Mouse (Mus musculus) NIH3T3 (cell line): Measurements from ENCODE around the gene Ptx3.

ENCODE experiments used
- DNase-seq: peaks from one replicate; pipeline ENCODE4 v3.0.0-alpha.2; 2012; ENCODE audit warnings: low read depth

The Ptx3 gene

GRCm38 (mm10) chr3:66219655-66220191, at the start of gene Ptx3:
TSS of gene Ptx3 (plus strand) at chr3:66219910.
- peak; percentile 81 for DNase-seq

DNA sequence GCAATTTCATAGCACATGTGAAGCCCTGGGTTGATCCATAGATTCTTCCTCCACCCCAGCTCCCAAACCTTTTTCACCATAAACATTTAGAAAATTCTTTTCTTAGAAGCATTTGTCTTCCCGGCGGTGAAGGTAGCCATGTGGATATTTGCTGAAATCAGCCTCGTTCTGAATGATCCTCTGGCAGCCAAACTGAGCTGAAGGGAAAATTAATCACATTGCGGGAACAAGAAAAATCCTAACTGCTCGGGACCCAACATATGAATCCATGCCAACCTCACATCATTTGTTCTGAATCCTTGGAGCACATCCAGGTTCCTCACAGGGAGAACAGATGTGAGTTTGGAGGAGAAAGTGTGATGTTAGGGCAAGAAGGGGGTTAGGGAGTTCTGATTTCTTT, 46.8 kb upstream of the Ptx3 start:
- peak; percentile 84 for DNase-seq

GRCm38 (mm10) chr3:66179647-66180046, 40.1 kb upstream of the Ptx3 start:
- DNase-seq = peak; percentile 25

DNA sequence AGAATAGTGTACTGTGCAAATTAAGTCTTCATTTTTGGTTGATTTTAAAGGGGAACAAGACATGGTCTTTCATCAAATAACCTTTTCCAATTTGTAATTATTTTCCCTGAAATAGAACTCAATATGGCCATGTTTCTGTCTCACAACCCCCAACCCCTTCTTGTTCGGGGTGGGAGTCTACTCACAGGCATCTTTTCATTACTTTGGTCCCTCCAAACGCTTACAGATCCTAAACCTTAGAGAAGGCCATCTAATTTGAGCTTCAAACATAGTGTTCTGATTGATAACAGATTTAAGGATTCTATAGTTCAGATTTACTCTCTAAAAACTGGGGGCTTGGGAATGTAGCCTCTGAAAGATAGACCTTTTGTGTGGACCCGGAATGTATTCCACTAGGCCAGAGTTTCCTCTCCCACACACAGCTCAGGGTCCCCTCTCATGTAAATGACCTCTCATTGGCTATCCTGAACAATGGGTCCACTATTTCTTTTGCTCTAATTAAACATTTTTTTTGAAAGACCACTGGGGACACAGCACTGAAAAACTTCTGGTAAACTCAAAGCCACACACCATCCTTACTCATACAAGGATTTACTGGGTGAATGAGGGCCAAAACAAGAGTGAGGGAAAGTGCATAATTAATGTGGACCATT, 25.7 kb upstream of the Ptx3 start:
- no peak for DNase-seq

GRCm38 (mm10) chr3:66208836-66209573, 10.7 kb upstream of the Ptx3 start:
- peak; percentile 90 for DNase-seq

- no peak for DNase-seq
Observed at GRCm38 (mm10) chr3:66213524-66213923, 6.2 kb upstream of the Ptx3 start.

DNA sequence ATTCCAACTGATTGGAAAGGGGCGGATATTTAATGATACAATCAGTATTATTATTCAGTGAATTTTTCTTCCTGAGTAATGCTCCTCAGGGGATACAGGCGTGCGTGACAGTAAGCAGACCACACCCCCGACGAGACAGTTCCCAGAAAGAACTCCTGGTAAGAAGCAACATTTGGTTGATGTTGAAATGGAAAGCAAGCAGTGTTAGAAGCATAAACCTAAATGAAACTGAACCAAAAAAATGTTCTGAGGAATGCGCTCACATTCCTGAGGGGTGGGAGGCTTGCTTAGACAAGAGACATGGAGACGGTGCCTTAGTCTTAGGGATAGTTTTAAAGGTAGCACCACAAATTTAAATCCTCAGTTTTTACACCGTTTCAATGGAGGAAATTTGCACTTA, 4.0 kb upstream of the Ptx3 start:
- peak; percentile 85 for DNase-seq

- DNase-seq = peak; percentile 50
Observed at GRCm38 (mm10) chr3:66220554-66221242, 988 bp downstream of the Ptx3 start.

- peak; percentile 70 for DNase-seq
Observed at GRCm38 (mm10) chr3:66221243-66221611, 1.5 kb downstream of the Ptx3 start.

DNA sequence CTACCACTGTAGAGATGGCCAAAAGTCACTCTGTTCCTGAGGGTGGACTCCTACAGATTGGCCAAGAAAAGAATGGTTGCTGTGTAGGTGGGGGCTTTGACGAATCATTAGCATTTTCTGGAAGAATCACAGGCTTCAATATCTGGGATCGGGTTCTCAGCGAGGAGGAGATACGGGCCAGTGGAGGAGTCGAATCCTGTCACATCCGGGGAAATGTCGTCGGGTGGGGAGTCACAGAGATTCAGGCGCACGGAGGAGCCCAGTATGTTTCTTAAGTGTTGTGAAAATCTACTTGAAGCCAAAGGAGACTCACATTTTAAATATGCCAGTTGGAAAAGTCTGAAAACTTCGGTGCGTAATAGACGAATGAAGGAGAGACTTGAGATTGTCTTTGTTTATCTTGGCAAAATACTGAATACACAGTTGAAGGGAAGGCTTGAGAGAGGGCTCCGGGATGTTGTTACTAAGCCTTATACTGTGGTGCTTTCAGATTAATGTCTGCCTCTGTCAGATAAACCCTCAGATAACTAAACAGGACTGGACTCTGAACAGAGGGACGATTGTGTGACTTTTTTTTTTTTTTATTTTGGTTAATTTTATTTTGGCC, 5.3 kb downstream of the Ptx3 start:
- peak; percentile 54 for DNase-seq

- peak; percentile 75 for DNase-seq
Observed at GRCm38 (mm10) chr3:66236234-66236871, 16.6 kb downstream of the Ptx3 start.

GRCm38 (mm10) chr3:66240476-66240875, 20.8 kb downstream of the Ptx3 start:
- DNase-seq = peak; percentile 78

DNA sequence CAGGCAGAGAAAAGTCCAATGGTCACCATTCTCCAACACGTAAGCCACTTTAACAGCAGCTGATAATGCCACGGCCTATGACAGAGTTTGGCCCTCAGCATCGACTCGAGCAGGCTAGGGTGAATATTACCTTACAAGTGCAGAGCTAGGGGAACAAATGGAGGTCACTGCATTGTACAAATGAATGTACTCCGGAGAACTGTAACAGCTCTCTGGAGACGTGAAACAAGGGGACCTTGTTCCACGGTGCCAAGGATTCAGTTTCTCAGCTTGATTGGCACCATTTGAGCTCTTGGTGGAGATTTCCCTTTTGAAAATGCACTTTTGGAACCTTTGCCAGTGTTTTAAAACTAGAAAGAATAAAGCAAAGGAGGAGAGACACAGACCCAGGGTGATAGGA, 32.1 kb downstream of the Ptx3 start:
- DNase-seq = no peak

- no peak for DNase-seq
Observed at GRCm38 (mm10) chr3:66254504-66255105, 34.9 kb downstream of the Ptx3 start.

- DNase-seq = peak; percentile 53
Observed at GRCm38 (mm10) chr3:66262319-66262718, 42.6 kb downstream of the Ptx3 start.

- no peak for DNase-seq
Observed at GRCm38 (mm10) chr3:66263270-66263669, 43.6 kb downstream of the Ptx3 start.
